Mouse (Mus musculus) hindbrain, postnatal 0 days (tissue): Measurements from ENCODE around the gene Chst11. TPM values are rescaled to one million over a fixed set of nuclear protein-coding genes. Genes with fewer than 3 reads are reported as not detected.

Experiments
- ATAC-seq: fragments of 200-750 bp; cut with Nextera tagmentation; 2 replicates; pipeline ENCODE4 v1.8.0; 2017; ENCODE audit warnings: mild to moderate bottlenecking, moderate TSS enrichment, moderate library complexity
- DNase-seq: peaks from one replicate; pipeline ENCODE4 v3.0.0-alpha.2; 2015; ENCODE audit warnings: low spot score
- H3K27ac ChIP-seq: fragments of 300-500 bp; sonication (generic); 2 replicates; pipeline ENCODE4 v1.5.1; 2014; ENCODE audit warnings: mild to moderate bottlenecking
- H3K27me3 ChIP-seq: fragments of 300-500 bp; sonication (generic); 2 replicates; pipeline ENCODE4 v1.6.1; 2014; ENCODE audit warnings: low read length, mixed read lengths; ENCODE audit not compliant: insufficient read depth
- H3K36me3 ChIP-seq: fragments of 300-500 bp; sonication (generic); 2 replicates; pipeline ENCODE4 v1.6.1; 2014; ENCODE audit warnings: low read length, mixed read lengths; ENCODE audit not compliant: insufficient read depth
- H3K4me1 ChIP-seq: fragments of 300-500 bp; sonication (generic); 2 replicates; pipeline ENCODE4 v1.6.1; 2014; ENCODE audit warnings: antibody characterized with exemption, low read length, mixed read lengths; ENCODE audit not compliant: insufficient read depth
- H3K4me2 ChIP-seq: fragments of 300-500 bp; sonication (generic); 2 replicates; pipeline ENCODE4 v1.6.1; 2014; ENCODE audit warnings: low read depth, mild to moderate bottlenecking, low read length, moderate library complexity, mixed read lengths
- H3K4me3 ChIP-seq: fragments of 300-500 bp; sonication (generic); 2 replicates; pipeline ENCODE4 v1.5.1; 2014; ENCODE audit warnings: low read length
- H3K9ac ChIP-seq: fragments of 300-500 bp; sonication (generic); replicated peaks from 2 replicates; pipeline ENCODE4 v1.6.1; 2014; ENCODE audit warnings: mild to moderate bottlenecking, low read length, moderate library complexity, mixed read lengths
- H3K9me3 ChIP-seq: fragments of 300-500 bp; sonication (generic); 2 replicates; pipeline ENCODE4 v1.6.1; 2016; ENCODE audit warnings: low read length, mixed read lengths
- CTCF ChIP-seq: IDR thresholded peaks from 2 replicates; pipeline ENCODE4 v1.5.1; 2016; ENCODE audit warnings: antibody characterized with exemption, control low read depth, low read depth
- WGBS: fragments of 180-500 bp; shearing (Covaris S2); extraction: QIAGEN DNeasy Blood & Tissue Kit; methylation state at CpG from one replicate; pipeline ENCODE4 v1.1.7; 2014; 5-methylcytosine and 5-hydroxymethylcytosine counted together
- polyA plus RNA-seq: library from polyadenylated mRNA; unstranded; fragments of >200 nt; fragmentation: Nextera tagmentation; extraction: Ambion mirVana; gene quantifications from 2 replicates; pipeline ENCODE4 v1.2.1, GENCODE M21; 2015
- total RNA-seq: library from RNA; depleted of rRNA; stranded (reverse); fragments of >200 nt; gene quantifications from 2 replicates; pipeline ENCODE4 v1.2.3, GENCODE M21; 2014

Gene Chst11
- total and polyA plus RNA-seq, 2 experiments from 2014 or later: 2.9 to 22.3 TPM

GRCm38 (mm10) chr10:82962018-82962417 lies 23.3 kb upstream of the Chst11 start:
- no peak for ATAC-seq
- H3K9ac ChIP-seq: no peak overlapping the region
- no peaks in the 10 kb centered on the region for H3K27me3 ChIP-seq
- H3K27ac ChIP-seq: no peak overlapping the region
- no peaks in the 10 kb centered on the region for H3K4me1 ChIP-seq
- H3K4me2 ChIP-seq: no peak overlapping the region
- no peak overlapping the region for H3K4me3 ChIP-seq
- H3K9me3 ChIP-seq: no peaks in the 10 kb centered on the region
- no peaks in the 10 kb centered on the region for H3K36me3 ChIP-seq
- no peak for TF ChIP-seq CTCF
- DNase-seq: no peak
- WGBS: 75% methylated on average over 4 of the region's 4 CpGs

- Histone ChIP-seq H3K4me2 (no peak overlapping the region), H3K9ac (no peak overlapping the region), H3K27me3 (no peaks in the 10 kb centered on the region), H3K9me3 (no peaks in the 10 kb centered on the region), H3K36me3 (no peaks in the 10 kb centered on the region), H3K4me1 (no peaks in the 10 kb centered on the region), H3K4me3 (no peak overlapping the region), H3K27ac (no peak overlapping the region)
- TF ChIP-seq CTCF: no peak
- 84% methylated on average over 6 of the region's 6 CpGs for WGBS
- no peak for DNase-seq
- no peak for ATAC-seq
Observed at GRCm38 (mm10) chr10:82962472-82963020, 22.8 kb upstream of the Chst11 start.

- H3K4me2 ChIP-seq: no peak overlapping the region
Observed at GRCm38 (mm10) chr10:82964491-82964890, 20.8 kb upstream of the Chst11 start.

GRCm38 (mm10) chr10:82966672-82967071 lies 18.6 kb upstream of the Chst11 start:
- Histone ChIP-seq H3K9ac (no peak overlapping the region), H3K4me1 (no peaks in the 10 kb centered on the region), H3K27me3 (no peaks in the 10 kb centered on the region), H3K27ac (no peak overlapping the region), H3K4me2 (no peak overlapping the region), H3K9me3 (no peaks in the 10 kb centered on the region), H3K4me3 (no peak overlapping the region), H3K36me3 (no peaks in the 10 kb centered on the region)
- WGBS: 84% methylated on average over 7 of the region's 7 CpGs
- no peak for DNase-seq
- ATAC-seq: no peak
- no peak for TF ChIP-seq CTCF

More at GRCm38 (mm10) chr10:82964491-82964890, 20.8 kb upstream of the Chst11 start:
- no peaks in the 10 kb centered on the region for H3K9me3 ChIP-seq
- WGBS: 80% methylated on average over 7 of the region's 7 CpGs
- no peaks in the 10 kb centered on the region for H3K4me1 ChIP-seq
- H3K27ac ChIP-seq: no peak overlapping the region
- TF ChIP-seq CTCF: no peak
- no peak for ATAC-seq
- H3K27me3 ChIP-seq: no peaks in the 10 kb centered on the region
- H3K9ac ChIP-seq: no peak overlapping the region
- DNase-seq: no peak
- H3K36me3 ChIP-seq: no peaks in the 10 kb centered on the region
- H3K4me3 ChIP-seq: no peak overlapping the region

GRCm38 (mm10) chr10:82969612-82970011 lies 15.7 kb upstream of the Chst11 start:
- H3K9me3 ChIP-seq: no peaks in the 10 kb centered on the region
- DNase-seq: no peak
- ATAC-seq: no peak
- H3K27me3 ChIP-seq: no peaks in the 10 kb centered on the region
- no peak overlapping the region for H3K4me2 ChIP-seq
- no peaks in the 10 kb centered on the region for H3K4me1 ChIP-seq
- H3K36me3 ChIP-seq: no peaks in the 10 kb centered on the region
- no peak overlapping the region for H3K9ac ChIP-seq
- WGBS: 76% methylated on average over 5 of the region's 5 CpGs
- H3K27ac ChIP-seq: no peak overlapping the region
- H3K4me3 ChIP-seq: no peak overlapping the region
- TF ChIP-seq CTCF: no peak

GRCm38 (mm10) chr10:82971549-82971948 lies 13.7 kb upstream of the Chst11 start:
- Histone ChIP-seq H3K27me3 (no peaks in the 10 kb centered on the region), H3K27ac (no peak overlapping the region), H3K4me3 (no peak overlapping the region), H3K4me2 (no peak overlapping the region), H3K9ac (no peak overlapping the region), H3K4me1 (no peaks in the 10 kb centered on the region), H3K9me3 (no peaks in the 10 kb centered on the region), H3K36me3 (no peaks in the 10 kb centered on the region)
- ATAC-seq (no peak), DNase-seq (no peak)
- TF ChIP-seq CTCF: no peak
- WGBS: 82% methylated on average over 11 of the region's 11 CpGs

- H3K36me3 ChIP-seq: no peaks in the 10 kb centered on the region
- 73% methylated on average over 5 of the region's 5 CpGs for WGBS
- no peak overlapping the region for H3K4me2 ChIP-seq
- H3K27ac ChIP-seq: no peak overlapping the region
- H3K9ac ChIP-seq: no peak overlapping the region
- H3K4me1 ChIP-seq: no peaks in the 10 kb centered on the region
- DNase-seq (no peak), ATAC-seq (no peak)
- no peak for TF ChIP-seq CTCF
- no peaks in the 10 kb centered on the region for H3K27me3 ChIP-seq
- H3K4me3 ChIP-seq: no peak overlapping the region
- H3K9me3 ChIP-seq: no peaks in the 10 kb centered on the region
Observed at GRCm38 (mm10) chr10:82974201-82974600, 11.1 kb upstream of the Chst11 start.
